Mouse (Mus musculus): ENCODE data around the gene Fam71e2. TPM values are rescaled to one million over a fixed set of nuclear protein-coding genes. Genes with fewer than 3 reads are reported as not detected.

Fam71e2 gene
- total and polyA plus RNA-seq, 3 experiments: not detected

DNA sequence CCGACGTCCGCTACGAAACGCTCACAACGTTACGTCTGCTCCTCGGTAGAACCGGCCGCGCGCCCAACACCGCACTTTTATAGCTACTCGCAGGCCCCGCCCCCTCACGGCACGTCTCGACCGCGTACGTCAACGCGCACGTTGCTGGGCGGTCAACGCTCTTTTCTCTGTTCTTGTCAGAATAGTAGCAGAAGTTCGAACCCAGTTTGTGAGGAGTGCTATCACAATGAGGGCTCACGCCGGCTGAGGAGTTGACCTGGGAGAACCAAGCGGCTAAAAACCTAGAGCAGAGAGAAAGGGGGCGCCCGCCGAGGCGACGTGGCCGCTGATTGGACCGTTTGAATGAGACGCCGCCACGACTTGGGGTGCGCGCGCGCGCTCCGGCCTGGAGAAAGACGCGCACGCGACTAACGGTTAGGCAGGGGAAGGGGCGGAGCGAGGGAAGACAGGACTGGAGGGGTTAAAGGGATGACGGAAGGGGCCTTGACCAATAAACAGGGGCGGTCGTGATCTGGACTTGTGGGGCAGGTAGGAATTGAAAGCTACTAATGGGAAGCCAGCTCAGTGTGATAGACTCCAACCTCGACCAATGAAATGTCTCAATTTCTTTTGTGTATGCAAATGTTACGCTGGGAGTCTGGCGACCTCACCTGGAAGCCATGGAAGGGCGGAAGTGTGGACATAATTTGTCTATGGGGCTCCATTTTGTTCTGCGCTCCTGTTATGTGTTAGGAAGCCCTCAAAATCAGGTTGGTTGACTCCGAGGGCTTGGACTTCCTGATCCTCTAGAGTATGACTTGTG lies 41.4 kb upstream of the Fam71e2 start, which contains the start of gene Ube2s:
Gene Ube2s (minus strand): TSS at position 288 of the 802 bp plus-strand sequence.
- peaks cover 3 to 14% of the 10 kb centered on the region in 2 experiments for H3K4me1 ChIP-seq (ENCODE audit: control insufficient read depth in 1 of 2, insufficient read depth in 2 of 2, low read length in 2 of 2)
- peak; percentile 99 for DNase-seq (ENCODE audit: low read depth, low spot score)
- peaks cover 17 to 22% of the 10 kb centered on the region in 2 experiments for H3K36me3 ChIP-seq (ENCODE audit: control insufficient read depth in 1 of 2, insufficient read depth in 2 of 2, low read length in 2 of 2)
- H3K9me3 ChIP-seq (replicated peaks; ENCODE audit: insufficient read depth, low read length): no peaks in the 10 kb centered on the region
- H3K27ac ChIP-seq (ENCODE audit: control insufficient read depth, low read depth, low read length): peak within 1 kb of the TSS; percentile 95
- peak within 1 kb of the TSS; percentile 64 to 96 for H3K4me3 ChIP-seq (ENCODE audit: control insufficient read depth in 1 of 2, insufficient read depth in 1 of 2, low read depth in 2 of 2, low read length in 2 of 2)
- no peaks in the 10 kb centered on the region for H3K27me3 ChIP-seq (ENCODE audit: control insufficient read depth in 1 of 2, insufficient read depth in 2 of 2, low read length in 2 of 2)
- peak within 1 kb of the TSS; percentile 100 for H3K9ac ChIP-seq (ENCODE audit: control insufficient read depth, low read depth, low read length, poor library complexity, severe bottlenecking)
- H3K79me2 ChIP-seq (ENCODE audit: control insufficient read depth, insufficient read depth, low read length, poor library complexity): peaks cover 27% of the 10 kb centered on the region
- TF ChIP-seq UBTF (IDR thresholded peaks at IDR 0.05; ENCODE audit: borderline replicate concordance, insufficient read depth, low read depth, low read length) (no peak), TCF12 (IDR thresholded peaks at IDR 0.05; ENCODE audit: low read depth, low read length) (peak; percentile 13), ETS1 (IDR thresholded peaks at IDR 0.05; ENCODE audit: low read depth, low read length) (0 out of 2 replicates have a peak, but pooled peaks have one; percentile 13), SIN3A (IDR thresholded peaks at IDR 0.05; ENCODE audit: low read length) (peak; percentile 66), MYC (IDR thresholded peaks at IDR 0.05; ENCODE audit: low read depth, low read length) (peak; percentile 88), MEF2A (IDR thresholded peaks at IDR 0.05; ENCODE audit: extremely low read depth, insufficient replicate concordance, low read depth, low read length, poor library complexity, severe bottlenecking) (no peak), POLR2AphosphoS2 (IDR thresholded peaks at IDR 0.05; ENCODE audit: low read length) (no peak; the same call in none of the 2 replicates), POLR2A (IDR thresholded peaks at IDR 0.05; ENCODE audit: control insufficient read depth in 1 of 2, insufficient read depth in 1 of 2, low read depth in 1 of 2, low read length in 2 of 2, poor library complexity in 1 of 2) (peak; percentile 38 to 71; a peak in 2 of 4 replicates), ZMIZ1 (IDR thresholded peaks at IDR 0.05; ENCODE audit: low read depth, low read length) (peak; percentile 93), POLR2AphosphoS5 (IDR thresholded peaks at IDR 0.05; ENCODE audit: borderline replicate concordance, low read depth, low read length) (peak; percentile 57; the same call in 1 of the 2 replicates), TBP (IDR thresholded peaks at IDR 0.05; ENCODE audit: low read depth, low read length) (peak; percentile 96), SMC3 (IDR thresholded peaks at IDR 0.05; ENCODE audit: low read depth, low read length) (no peak), MAX (IDR thresholded peaks at IDR 0.05; ENCODE audit: low read length) (no peak), NRF1 (IDR thresholded peaks at IDR 0.05; ENCODE audit: insufficient read depth, low read depth, low read length, poor library complexity, severe bottlenecking) (peak; percentile 74), ZC3H11A (IDR thresholded peaks at IDR 0.05; ENCODE audit: low read depth, low read length) (no peak), TAL1 (IDR thresholded peaks at IDR 0.05; ENCODE audit: low read length) (no peak), ZNF384 (IDR thresholded peaks at IDR 0.05; ENCODE audit: low read depth, low read length) (no peak), ELF1 (IDR thresholded peaks at IDR 0.05; ENCODE audit: low read depth, low read length) (peak; percentile 94), MAFK (IDR thresholded peaks at IDR 0.05; ENCODE audit: borderline replicate concordance, low read depth, low read length) (no peak), USF2 (IDR thresholded peaks at IDR 0.05; ENCODE audit: borderline replicate concordance in 1 of 2, insufficient read depth in 1 of 2, low read depth in 1 of 2, low read length in 2 of 2) (no peak), CTCF (IDR thresholded peaks at IDR 0.05 in 2 of 3, conservative IDR thresholded peaks at IDR 0.05 in 1 of 3; ENCODE audit: control insufficient read depth in 1 of 3, insufficient read depth in 1 of 3, low read depth in 2 of 3, low read length in 3 of 3, poor library complexity in 1 of 3, severe bottlenecking in 1 of 3) (no peak), NELFE (IDR thresholded peaks at IDR 0.05; ENCODE audit: low read depth, low read length) (peak; percentile 87), MYB (IDR thresholded peaks at IDR 0.05; ENCODE audit: low read depth, low read length) (no peak), E2F4 (IDR thresholded peaks at IDR 0.05; ENCODE audit: borderline replicate concordance, low read depth, low read length) (peak; percentile 5; the same call in 1 of the 2 replicates), CHD2 (IDR thresholded peaks at IDR 0.05; ENCODE audit: low read length) (peak; percentile 81), USF1 (IDR thresholded peaks at IDR 0.05; ENCODE audit: low read depth, low read length) (no peak; the same call in 1 of the 2 replicates), EP300 (IDR thresholded peaks at IDR 0.05; ENCODE audit: low read depth in 1 of 2, low read length in 2 of 2) (no peak), ZKSCAN1 (IDR thresholded peaks at IDR 0.05; ENCODE audit: low read depth, low read length) (no peak), MAZ (IDR thresholded peaks at IDR 0.05; ENCODE audit: low read depth, low read length) (peak; percentile 47; the same call in 1 of the 2 replicates), JUND (IDR thresholded peaks at IDR 0.05; ENCODE audit: low read depth, low read length) (no peak), KAT2A (conservative IDR thresholded peaks at IDR 0.05; ENCODE audit: low read depth, low read length) (no peak; the same call in 1 of the 2 replicates), GABPA (IDR thresholded peaks at IDR 0.05; ENCODE audit: low read depth, low read length) (no peak), BHLHE40 (IDR thresholded peaks at IDR 0.05; ENCODE audit: borderline replicate concordance, low read depth, low read length) (peak; percentile 66), GATA1 (IDR thresholded peaks at IDR 0.05; ENCODE audit: low read depth, low read length) (no peak), RAD21 (IDR thresholded peaks at IDR 0.05; ENCODE audit: low read depth, low read length) (no peak)
